Mouse (Mus musculus): Measurements from ENCODE around the gene Glipr2. TPM values are rescaled to one million over a fixed set of nuclear protein-coding genes. Genes with fewer than 3 reads are reported as not detected.
A peak's percentile ranks its signal among the peaks of the same experiment; 100 is the strongest.

The Glipr2 gene
- total RNA-seq, 2 experiments from 2014 or later: 14.6 to 18.0 TPM

DNA sequence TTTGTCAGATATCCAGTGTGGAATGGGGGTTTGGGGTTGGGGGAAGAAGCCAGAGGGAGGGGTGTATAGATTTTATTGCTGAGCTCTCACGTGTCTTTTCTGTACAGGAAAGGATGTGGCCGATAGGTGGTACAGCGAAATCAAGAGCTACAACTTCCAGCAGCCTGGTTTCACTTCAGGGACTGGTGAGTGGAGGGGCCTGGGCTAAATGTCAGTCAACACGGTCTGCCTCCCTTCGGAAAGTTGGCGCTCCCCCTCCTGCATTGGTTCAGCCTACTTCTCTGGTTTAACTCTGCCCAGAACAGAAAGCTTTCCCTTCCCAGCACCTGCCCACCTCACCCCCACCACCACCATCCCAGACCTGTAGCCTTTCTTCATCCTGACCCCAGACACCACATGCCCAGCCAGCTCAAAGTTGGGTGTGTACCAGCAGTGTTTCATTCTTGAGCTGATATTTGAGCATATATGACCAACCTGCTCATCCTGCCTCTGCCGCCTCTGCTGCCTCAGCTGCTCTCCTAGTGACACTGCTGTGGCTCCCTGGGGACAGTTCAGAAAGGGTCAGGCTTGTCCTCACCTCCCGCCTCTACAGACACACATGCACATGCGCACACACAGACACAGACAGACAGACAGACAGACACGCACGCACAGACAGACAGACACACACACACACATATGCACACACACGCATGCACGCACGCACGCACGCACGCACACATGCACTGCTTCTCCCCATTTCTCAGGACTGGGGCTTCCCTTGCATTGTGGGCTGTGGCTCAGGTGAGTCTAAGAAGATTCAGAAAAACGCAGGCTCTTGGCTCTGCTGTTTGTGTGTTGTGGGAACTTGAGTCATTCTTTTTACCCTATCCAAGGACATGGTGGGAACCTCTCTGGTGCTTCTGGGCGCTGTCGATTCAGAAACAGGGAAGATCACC is 13.5 kb downstream of the Glipr2 start:
- DNase-seq (ENCODE audit: low spot score in 2 of 2): no peak

DNA sequence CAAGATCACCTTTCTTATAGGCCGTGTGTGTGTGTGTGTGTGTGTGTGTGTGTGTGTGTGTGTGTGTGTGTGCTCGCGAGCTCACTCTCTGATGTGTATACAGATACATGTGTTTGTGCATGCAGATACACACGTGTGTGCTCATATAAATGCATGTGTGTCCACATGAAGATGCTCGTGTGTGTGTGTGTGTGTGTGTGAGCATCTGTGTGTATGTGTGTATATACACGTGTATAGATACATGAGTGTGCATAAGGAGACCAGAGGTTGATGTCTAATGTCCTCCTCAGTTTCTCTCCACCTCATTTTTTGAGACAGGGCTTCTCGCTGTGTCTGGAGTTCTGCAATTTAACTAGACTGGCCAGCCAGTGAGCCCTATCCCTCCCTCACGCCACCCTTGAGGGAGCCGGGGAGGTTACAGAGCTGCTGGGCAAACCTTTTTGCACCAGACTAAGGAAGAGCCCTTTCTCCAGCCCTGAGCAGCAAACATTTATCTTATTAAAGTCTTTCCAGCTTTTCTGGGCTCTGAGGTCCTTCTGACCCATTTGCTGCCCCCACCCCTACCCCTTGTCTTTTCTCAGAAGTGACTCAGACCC is 14.4 kb downstream of the Glipr2 start:
- no peak for DNase-seq (ENCODE audit: low spot score in 2 of 2)

DNA sequence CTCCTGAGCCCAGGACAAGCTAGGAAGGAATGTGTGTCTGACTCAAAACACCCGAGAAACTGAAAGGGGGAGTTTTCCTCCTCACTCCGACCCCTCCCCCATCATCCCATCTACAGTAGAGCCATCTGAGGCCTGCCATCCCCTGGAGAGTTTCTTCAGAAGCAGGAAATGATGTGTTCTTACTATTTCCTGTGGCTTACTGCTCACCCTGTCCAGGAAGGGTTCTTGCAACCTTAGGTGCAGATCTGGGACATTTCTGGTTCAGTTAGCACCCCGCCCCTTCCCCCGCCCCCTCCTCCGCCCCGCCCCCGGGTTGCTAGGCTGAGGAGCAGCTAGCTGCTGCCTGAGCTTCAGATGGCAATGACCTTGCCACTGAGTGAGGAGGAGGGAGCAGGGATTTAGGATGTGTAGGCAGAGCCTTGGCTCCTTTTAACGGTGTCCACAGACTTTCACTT is 15.0 kb downstream of the Glipr2 start:
- DNase-seq (ENCODE audit: low spot score in 2 of 2): peak in 1 of 2 experiments; percentile 36

DNA sequence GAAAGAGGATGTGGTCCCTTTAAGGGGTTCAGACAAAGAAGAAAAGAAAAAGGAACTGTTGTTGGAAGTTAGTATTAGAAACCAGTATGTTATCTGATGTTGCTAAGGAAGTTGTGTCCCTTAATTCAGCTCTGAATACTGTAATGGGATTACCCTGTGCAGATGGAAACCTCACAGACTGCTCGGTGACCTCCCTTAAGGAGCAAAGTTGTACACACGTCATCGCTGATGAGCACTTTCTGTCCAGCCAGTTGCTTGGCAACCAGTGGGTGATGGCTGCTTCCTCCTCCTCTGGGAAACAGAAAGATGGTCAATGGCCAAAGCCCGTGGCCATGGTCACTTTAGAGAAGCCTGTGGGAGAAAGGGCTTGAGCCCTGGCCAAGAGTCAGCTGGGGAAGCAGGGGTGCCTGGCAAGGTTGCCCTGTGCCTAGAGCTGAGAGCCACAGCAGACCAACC is 16.4 kb downstream of the Glipr2 start:
- DNase-seq (ENCODE audit: low spot score in 2 of 2): no peak

DNA sequence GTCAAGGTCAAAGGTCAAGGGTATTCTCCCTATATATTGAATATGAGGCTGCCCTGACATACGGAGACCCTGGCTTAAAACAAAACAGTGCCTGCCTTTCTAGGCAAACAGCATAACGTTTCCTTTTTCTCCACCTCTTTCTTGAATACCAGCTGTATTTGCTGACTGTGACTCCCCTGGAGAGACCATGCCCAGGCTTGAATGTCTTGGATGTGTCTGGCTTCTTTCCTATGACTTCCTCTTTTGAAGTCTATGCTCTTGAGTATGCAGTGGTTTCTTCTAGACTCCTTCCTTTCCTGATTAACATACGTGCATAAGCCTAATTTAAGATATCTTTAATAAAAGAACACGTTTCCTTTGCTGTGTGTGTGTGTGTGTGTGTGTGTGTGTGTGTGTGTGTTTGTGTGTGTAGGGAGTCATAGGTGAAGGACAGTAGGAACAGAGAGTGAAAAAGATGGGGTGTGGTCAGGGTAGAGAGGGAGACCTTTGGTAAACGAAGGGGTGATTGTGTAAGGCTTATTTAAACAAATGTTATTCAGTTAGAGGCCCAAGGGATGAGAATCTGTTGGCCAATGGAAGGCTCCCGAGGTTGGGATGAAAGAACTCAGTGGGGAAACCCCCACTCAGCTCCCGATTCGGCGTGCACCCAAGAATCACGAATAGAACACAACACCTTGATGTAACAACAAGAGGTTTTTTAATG is 17.9 kb downstream of the Glipr2 start:
- DNase-seq (ENCODE audit: low spot score in 2 of 2): no peak

DNA sequence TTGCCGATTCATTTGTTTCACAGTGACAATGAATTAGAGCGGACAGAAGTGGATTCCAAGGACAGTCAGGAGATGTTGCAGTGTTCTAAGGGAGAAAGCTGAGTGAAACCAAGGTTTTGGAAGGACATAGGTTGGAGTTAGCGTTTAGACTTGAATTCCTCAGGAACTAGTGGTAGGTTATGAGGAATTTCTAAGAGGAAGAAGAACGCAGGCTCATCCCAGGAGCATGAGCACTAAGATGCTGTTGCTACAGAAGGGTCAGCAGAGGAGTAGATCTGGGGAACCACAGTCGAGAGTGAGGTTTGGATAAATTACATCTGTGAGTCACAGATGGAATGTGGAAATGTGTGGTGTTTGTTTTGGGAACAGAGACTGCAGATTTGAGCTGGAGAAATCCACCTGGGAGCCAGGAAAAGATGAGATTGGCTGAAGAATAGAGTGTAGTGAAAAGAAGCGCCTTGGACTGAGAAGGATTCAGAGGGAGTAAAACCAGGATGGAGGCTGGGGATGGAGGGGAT is 19.1 kb downstream of the Glipr2 start:
- no peak for DNase-seq (ENCODE audit: low spot score in 2 of 2)

DNA sequence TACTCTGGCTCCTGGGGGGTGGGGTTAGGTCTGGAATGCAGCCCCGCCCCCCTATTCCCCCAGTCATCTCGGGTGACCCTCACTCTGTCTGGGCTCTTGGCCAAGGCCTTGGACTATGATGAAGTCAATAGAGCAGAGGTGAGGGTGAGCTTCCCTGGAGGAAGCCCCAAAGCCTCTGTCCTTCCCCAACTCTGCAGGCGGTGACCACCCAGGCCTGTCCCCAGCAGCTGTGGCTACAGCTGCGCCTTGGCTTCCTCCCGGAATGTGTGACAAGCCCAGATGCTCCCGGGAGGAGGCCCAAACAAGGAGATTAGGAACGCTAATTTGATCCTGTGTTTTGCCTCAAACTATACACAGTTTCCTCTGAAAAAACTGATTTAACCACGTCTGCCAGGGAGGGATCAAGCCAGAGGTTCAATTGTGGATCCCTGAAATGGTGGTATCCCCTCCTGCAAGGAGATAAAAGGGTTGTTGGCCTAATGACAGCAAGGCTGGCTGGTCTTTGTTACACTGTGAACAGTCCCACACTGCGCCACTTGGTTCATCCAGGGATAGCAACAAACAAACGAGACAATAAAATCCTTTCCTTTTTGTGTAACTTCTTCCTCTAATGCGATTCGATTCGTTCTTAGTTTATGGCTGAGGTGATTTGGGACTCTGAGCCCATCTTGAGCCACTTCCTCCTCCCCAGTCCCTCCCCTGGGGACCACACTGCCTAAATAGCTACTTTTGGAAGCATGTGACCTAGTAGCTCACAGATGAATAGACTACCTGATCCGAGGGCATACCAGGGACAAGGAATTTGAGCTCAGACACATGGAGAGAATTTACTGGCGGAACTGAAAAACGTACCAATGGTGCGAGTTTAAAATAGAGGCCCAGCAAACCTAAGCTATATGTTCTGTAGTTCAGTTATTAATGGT is 21.6 kb downstream of the Glipr2 start:
- peak in 1 of 2 experiments; percentile 39 for DNase-seq (ENCODE audit: low spot score in 2 of 2)

DNA sequence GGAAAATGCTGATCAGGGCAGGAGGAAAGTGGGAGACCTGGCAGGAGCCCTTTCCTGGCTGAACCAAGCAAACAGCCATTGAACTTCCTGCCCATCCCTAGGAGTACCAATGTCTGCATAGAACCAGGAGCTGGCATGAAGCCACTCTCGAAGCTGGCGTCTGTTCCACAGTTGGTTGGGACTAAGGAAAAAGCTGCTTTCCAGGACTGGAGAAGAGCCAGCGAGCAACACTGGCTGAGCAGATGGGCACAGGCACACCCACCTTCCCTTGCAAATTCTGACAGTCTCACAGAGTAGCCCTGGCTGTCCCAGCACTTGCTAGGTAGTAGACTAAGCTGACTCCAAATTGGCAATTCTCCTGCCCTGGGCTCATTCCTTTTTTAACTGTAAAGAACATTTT is 22.5 kb downstream of the Glipr2 start:
- no peak for DNase-seq (ENCODE audit: low spot score in 2 of 2)

DNA sequence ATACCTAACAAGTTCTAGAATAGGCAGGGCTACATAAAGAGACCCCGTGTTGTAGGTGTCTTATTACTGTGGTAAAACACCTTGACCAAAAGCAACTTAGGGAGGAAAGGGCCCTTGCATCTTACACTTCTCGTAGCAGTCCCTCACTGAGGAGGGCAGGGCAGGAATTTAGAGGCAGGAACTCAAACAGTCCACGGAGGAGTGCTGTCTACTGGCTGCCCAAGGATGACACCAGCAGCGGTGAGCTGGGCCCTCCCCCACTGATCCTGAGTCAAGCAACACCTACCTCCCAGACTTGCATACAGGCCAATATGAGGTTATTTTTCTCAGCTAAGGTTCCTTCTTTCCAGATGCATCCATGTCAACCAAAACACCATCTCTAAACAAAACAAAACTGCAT is 23.0 kb downstream of the Glipr2 start:
- no peak for DNase-seq (ENCODE audit: low spot score in 2 of 2)

DNA sequence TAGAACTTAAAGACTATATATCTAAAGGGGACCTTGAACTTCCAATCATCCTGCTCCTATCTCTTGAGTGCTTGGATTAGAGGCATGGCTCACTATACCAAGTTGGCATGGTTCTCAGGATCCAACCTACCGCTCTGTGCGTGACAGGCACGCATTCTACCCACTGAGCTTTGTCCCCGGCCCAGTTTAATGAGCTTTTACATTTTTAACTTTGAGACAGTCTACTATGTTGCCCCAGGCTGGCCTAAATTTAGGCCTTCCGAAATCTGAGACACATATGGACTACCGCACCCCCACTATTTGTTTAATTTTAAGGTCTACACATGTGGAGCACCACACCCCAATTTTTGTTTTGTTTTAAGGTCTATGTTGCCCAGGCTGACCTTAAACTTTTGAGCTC is 23.6 kb downstream of the Glipr2 start:
- no peak for DNase-seq (ENCODE audit: low spot score in 2 of 2)

DNA sequence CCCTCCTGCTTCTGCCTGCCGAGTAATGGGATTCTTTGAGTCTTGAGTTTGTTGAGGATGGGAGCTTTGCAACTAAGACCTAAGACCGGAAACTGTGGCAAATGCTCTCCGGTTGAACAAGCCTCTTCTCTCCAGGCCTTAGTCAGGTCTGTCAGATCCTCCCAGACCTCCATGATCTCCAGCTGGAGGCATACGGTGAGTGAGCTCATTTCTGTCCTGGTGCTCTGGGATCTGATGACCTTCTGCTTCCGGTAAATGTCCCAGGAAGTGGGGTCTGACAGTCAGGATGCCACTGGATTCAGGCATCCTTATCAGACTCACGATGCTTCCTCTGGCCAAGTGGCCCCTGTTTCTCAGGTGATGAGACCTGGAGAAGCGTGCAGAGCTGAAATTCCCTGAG is 24.1 kb downstream of the Glipr2 start:
- DNase-seq (ENCODE audit: low spot score in 2 of 2): no peak

DNA sequence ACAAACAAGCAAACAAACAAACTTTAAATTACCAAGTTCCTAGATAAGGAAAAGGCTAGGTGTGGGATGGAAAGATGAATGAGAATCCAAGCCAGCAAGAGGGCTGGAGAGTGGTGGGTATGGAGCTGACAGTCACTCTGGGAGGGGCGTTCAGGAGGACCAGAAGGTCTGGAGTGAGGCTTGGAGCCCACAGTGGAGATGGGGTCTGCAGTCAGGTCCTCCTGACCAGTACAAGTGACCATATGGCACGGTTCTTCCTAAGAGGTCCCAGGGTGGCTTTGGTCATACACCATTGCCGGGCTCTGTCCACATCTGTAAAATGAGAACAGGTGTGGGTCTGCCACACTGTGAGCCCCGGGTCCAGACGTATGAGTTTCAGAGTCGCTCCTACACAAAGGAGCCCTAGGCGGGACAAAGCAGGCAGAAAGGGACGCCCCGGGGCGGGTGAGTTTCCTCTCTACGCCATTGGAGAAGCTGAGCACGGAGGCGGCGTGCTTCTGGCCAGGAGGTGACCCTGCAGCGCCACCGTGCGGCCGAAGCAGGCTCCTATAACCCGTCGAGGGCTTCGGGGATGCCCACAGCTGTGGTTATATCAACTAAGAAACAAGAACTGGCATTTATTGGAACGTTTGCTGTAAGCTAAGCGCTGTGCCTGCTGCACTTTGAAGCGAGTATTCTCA is 25.0 kb downstream of the Glipr2 start:
- DNase-seq (ENCODE audit: low spot score in 2 of 2): peak; percentile 86 to 92

DNA sequence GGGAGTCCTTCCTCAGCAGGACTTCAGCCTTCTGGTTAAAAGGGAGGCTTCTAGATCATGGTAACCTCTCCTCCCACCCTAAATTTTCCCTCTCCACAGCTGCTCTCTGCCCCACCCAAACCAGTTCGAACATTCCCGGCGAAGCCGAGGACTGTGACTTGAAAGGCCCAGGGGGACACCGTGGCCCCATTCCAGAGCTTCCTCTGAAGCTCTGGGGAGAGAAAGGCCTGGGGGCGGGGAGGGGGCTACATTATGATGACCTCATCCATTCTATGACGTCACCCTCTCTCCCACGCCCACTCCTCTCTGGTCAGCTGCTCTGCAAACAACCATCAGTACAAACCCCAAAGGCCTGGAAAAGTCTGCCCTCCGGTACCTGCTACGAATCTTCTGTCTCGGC is 26.0 kb downstream of the Glipr2 start, which contains the start of gene Ccin:
TSS of gene Ccin (plus strand) at position 303 of the 400 bp plus-strand sequence.
- DNase-seq (ENCODE audit: low spot score in 2 of 2): no peak

DNA sequence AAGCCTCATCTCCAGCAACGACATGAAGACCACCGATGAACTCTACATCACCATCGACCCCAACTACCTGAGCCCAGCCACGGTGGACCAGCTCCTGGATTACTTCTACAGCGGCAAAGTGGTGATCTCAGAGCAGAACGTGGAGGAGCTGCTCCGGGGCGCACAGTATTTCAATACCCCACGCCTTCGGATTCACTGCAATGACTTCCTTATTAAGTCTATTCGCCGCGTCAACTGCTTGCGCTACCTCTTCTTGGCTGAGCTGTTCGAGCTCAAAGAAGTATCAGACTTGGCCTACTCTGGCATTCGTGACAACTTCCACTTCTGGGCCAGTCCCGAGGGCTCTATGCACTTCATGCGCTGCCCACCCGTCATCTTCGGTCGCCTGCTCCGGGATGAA is 26.6 kb downstream of the Glipr2 start:
- no peak for DNase-seq (ENCODE audit: low spot score in 2 of 2)

DNA sequence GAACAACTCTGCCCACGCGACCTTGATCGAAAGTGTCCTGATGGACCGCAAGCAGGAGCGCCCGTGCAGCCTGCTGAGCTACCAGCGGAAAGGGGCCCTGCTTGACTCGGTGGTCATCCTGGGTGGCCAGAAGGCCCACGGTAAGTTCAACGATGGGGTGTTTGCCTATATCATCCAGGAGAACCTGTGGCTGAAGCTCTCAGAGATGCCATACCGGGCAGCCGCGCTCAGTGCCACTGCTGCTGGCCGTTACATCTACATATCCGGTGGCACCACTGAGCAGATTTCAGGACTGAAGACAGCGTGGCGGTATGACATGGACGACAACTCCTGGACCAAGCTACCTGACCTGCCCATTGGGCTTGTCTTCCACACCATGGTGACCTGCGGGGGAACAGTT is 27.1 kb downstream of the Glipr2 start:
- DNase-seq (ENCODE audit: low spot score in 2 of 2): no peak

DNA sequence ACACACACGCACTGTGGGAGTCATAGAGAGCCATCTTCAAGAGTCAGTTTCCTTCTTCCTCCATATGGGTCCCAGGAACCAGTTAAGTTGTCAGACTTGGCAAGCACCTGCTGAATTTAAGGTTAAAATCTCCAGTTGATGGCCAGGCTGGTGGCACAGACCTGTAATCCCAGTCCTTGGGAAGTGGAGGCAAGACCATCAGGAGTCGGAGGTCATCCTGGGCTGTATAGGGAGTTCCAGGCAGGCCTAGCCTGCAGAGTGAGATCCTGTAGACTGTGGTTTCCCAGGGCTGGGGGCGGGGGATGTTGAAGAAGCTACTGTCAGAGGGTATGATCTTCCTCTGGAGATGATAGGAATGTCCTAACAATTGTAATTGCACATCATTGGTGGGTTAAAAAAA is 31.8 kb downstream of the Glipr2 start:
- no peak for DNase-seq (ENCODE audit: low spot score in 2 of 2)

DNA sequence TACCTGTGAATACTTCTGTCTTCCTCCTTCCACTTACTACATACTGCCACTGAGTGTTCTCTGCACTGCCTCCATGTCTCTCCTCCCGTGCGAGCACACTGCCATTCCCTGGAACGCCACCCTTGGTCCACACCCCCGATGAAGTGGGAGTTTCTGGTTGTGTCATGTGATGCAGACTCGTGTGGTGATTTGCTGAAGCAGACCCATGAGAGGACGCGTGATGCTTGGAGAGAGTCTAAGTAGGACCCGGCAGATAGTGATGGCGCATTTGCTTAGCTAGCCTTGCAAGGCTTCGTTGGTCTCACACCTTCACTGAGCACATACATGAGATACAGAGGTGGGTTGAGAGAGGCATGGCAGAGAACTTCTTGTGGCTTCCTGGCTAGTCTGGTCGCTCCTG is 35.9 kb downstream of the Glipr2 start:
- DNase-seq (ENCODE audit: low spot score in 2 of 2): no peak

DNA sequence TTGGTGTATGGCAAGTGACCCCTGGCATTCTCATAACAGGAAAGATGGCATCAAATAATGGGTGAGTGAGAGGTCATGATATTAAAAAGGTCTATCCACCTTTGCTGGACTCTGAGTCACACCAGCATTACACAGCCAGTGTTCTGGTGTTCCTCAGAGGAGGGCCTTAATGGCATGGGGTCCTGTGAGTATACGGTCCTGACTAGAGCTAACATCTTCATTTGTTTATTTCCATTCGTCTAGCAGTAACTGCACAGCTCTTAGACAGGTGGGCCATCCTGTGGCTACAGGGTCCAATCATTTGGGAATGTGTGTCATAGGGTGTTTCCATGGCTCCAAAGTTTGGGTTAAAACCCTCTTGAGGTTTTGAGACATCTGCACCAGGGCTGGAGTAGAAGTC is 37.1 kb downstream of the Glipr2 start:
- no peak for DNase-seq (ENCODE audit: low spot score in 2 of 2)

DNA sequence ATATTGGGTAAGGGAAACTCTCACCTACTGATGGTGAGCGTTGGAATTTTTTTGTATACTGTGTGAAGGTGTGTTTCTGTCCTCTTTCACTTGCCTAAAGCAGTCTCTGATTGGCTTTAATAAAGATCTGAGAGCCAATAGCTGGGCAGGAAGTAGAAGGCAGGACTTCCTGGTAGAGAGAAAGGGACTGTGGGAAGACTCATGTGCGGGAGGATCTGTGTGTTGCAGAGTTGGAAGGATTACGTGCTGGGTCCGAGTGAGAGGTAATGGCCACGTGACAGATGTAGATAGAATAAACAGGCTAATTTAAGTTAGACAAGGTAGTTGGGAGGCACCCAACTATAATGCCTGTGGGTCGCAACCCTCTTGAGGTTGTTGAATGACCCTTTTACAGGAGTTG is 46.4 kb downstream of the Glipr2 start:
- DNase-seq (ENCODE audit: low spot score in 2 of 2): no peak

DNA sequence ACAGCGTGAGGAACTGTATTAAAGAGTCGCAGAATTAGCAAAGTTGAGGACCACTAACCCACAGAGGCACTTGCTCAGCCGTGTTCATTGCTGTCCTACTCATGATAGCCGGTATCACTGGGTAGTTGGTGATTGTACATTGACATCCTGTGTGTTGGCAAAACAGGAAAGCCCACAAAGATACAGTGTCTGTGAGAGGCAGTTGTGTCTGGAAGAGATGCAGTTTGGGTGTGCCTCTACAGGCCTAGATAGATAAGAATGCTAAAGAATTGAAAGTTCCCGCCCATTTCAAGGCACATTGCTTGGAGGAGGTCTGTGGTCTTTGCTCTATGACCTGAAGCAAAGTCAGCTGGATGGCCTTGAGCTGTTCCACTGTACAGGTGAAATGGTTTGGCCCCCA is 46.9 kb downstream of the Glipr2 start, which contains the start of gene Clta:
TSS of gene Clta (plus strand) at position 327 of the 400 bp plus-strand sequence.
- no peak for DNase-seq (ENCODE audit: low spot score in 2 of 2)
